Mouse (Mus musculus) cerebellum, adult 2 months (tissue): Measurements from ENCODE around the gene Fbxo10.

Experiments used
- CTCF ChIP-seq: fragments of 200-500 bp; IDR thresholded peaks from 2 replicates; pipeline ENCODE4 v1.5.1; 2011; ENCODE audit warnings: low read depth, mild to moderate bottlenecking, control low read depth, low read length, moderate library complexity, borderline replicate concordance; ENCODE audit not compliant: insufficient read depth
- POLR2A ChIP-seq: fragments of 200-500 bp; IDR thresholded peaks from 2 replicates; pipeline ENCODE4 v1.6.1; 2011; ENCODE audit warnings: low read length, control low read depth, borderline replicate concordance; ENCODE audit not compliant: insufficient read depth

- TF ChIP-seq CTCF (no peak), POLR2A (no peak)
Measured at GRCm38 (mm10) chr4:45005452-45005851, 79.0 kb downstream of the Fbxo10 start.
